Mouse (Mus musculus): ENCODE data around the gene Etfa. TPM values are rescaled to one million over a fixed set of nuclear protein-coding genes. Genes with fewer than 3 reads are reported as not detected.

Gene Etfa
- polyA plus RNA-seq, 1 experiment from 2014 or later: 151 TPM

DNA sequence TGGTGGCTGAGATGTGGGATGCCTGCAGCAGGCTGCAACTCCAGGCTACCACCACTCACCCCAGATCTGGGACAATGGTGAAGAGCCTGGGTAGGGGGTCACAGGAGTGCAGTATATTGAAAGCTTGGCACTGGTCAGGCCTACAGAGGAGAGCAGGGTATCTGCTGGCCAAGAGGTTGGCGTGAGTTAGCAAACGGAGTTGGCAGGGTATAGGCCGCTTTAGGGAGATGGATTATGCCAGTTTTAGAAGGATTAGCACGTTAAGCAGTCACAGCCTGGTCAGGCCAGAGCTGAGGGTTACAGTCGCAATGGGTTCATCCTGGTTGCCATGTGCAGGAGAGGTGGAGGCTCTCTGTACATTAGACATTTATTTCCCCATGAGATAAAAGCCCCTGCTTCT, 78.2 kb downstream of the Etfa start:
- peaks cover 23% of the 10 kb centered on the region for H3K27me3 ChIP-seq (ENCODE audit: low read depth, poor library complexity, severe bottlenecking)
- H3K27ac ChIP-seq (replicated peaks): peak overlapping the region; percentile 56; the same call in 1 of the 2 replicates
- H3K4me3 ChIP-seq: no peak overlapping the region
- WGBS: 82% methylated on average over 5 of the region's 5 CpGs
- no peaks in the 10 kb centered on the region for H3K9me3 ChIP-seq (replicated peaks)
- no peaks in the 10 kb centered on the region for H3K36me3 ChIP-seq
- DNase-seq (ENCODE audit: low spot score): no peak
- peaks cover 20% of the 10 kb centered on the region for H3K4me1 ChIP-seq

DNA sequence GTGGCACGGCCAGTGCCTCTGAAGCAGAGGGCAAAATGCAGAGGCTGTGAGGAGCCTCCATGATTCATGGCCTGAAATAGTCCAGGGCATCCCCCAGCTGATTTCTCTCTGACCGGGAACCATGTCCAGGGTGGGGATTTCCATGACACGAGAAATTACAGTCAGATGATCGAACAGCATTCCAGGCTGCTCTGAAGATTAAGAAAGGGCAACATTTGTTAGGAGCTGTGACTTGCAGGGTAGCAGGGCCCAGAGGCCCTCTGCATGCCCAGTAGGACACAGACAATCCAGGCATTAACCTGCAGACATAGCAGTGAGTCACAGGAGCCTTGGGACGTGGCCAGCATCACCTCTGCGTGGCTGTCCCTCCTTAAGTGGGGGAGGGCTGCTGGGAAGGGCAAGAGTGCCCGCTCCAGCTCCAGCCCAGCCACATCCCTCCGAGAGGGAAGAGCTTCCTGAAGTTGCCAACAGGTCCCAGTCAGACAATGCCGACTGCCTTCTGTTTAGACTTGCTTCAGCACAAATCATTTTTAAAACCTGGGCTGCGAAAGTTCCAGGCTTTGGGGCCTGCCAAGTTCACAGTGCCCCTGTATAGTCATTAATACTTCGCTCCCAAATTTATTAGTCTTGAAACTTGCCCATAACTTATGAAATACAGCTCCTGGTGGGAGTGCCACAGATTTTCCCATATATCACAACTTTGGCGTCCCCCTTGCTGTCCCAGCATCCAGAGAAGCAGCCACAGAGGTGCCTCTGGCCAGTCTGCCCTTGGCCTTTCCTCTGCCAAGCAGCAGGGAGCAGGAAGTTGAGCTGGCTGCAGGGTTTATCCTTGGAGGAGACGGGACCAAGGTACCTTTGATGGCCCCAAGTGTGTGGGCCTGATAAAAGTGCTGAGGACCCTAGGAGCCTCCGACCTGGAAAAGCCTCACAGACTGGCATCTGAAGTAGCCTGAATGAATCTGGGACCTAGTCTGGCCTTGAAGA, 79.4 kb downstream of the Etfa start:
- no peak overlapping the region for H3K4me3 ChIP-seq
- no peaks in the 10 kb centered on the region for H3K9me3 ChIP-seq (replicated peaks)
- no peak for DNase-seq (ENCODE audit: low spot score)
- 79% methylated on average over 14 of the region's 14 CpGs for WGBS
- peaks cover 23% of the 10 kb centered on the region for H3K27me3 ChIP-seq (ENCODE audit: low read depth, poor library complexity, severe bottlenecking)
- H3K4me1 ChIP-seq: peaks cover 20% of the 10 kb centered on the region
- no peaks in the 10 kb centered on the region for H3K36me3 ChIP-seq
- H3K27ac ChIP-seq (replicated peaks): peak overlapping the region; percentile 56

- Histone ChIP-seq H3K4me3 (no peak overlapping the region), H3K27me3 (ENCODE audit: low read depth, poor library complexity, severe bottlenecking) (peaks cover 23% of the 10 kb centered on the region), H3K4me1 (peaks cover 34% of the 10 kb centered on the region), H3K36me3 (no peaks in the 10 kb centered on the region), H3K9me3 (replicated peaks) (no peaks in the 10 kb centered on the region), H3K27ac (replicated peaks) (no peak overlapping the region)
- no peak for DNase-seq (ENCODE audit: low spot score)
- WGBS: 23% methylated on average over 20 of the region's 20 CpGs
Observed at GRCm38 (mm10) chr9:55430133-55430532, 81.9 kb downstream of the Etfa start.

GRCm38 (mm10) chr9:55429242-55429975, 82.6 kb downstream of the Etfa start:
- peaks cover 41% of the 10 kb centered on the region for H3K4me1 ChIP-seq
- H3K36me3 ChIP-seq: no peaks in the 10 kb centered on the region
- peaks cover 23% of the 10 kb centered on the region for H3K27me3 ChIP-seq (ENCODE audit: low read depth, poor library complexity, severe bottlenecking)
- peak; percentile 71 for DNase-seq (ENCODE audit: low spot score)
- no peak overlapping the region for H3K27ac ChIP-seq (replicated peaks)
- H3K9me3 ChIP-seq (replicated peaks): no peaks in the 10 kb centered on the region
- no peak overlapping the region for H3K4me3 ChIP-seq
- 32% methylated on average over 12 of the region's 12 CpGs for WGBS

- no peak for DNase-seq (ENCODE audit: low spot score)
- 66% methylated on average over 7 of the region's 7 CpGs for WGBS
- Histone ChIP-seq H3K27me3 (ENCODE audit: low read depth, poor library complexity, severe bottlenecking) (peaks cover 8% of the 10 kb centered on the region), H3K4me1 (peaks cover 37% of the 10 kb centered on the region), H3K9me3 (replicated peaks) (peaks cover 11% of the 10 kb centered on the region), H3K36me3 (no peaks in the 10 kb centered on the region), H3K4me3 (no peak overlapping the region), H3K27ac (replicated peaks) (peak overlapping the region; percentile 29; the same call in 1 of the 2 replicates)
Observed at GRCm38 (mm10) chr9:55425271-55425810, 86.7 kb downstream of the Etfa start.

- Histone ChIP-seq H3K27ac (replicated peaks) (peak overlapping the region; percentile 57), H3K9me3 (replicated peaks) (peaks cover 11% of the 10 kb centered on the region), H3K36me3 (no peaks in the 10 kb centered on the region), H3K27me3 (ENCODE audit: low read depth, poor library complexity, severe bottlenecking) (no peaks in the 10 kb centered on the region), H3K4me1 (peaks cover 28% of the 10 kb centered on the region), H3K4me3 (no peak overlapping the region)
- 73% methylated on average over 14 of the region's 14 CpGs for WGBS
- no peak for DNase-seq (ENCODE audit: low spot score)
Observed at GRCm38 (mm10) chr9:55423451-55424424, 88.3 kb downstream of the Etfa start.

GRCm38 (mm10) chr9:55421786-55422185, 90.3 kb downstream of the Etfa start:
- WGBS: 94% methylated on average over 3 of the region's 3 CpGs
- H3K27ac ChIP-seq (replicated peaks): no peak overlapping the region
- H3K36me3 ChIP-seq: no peaks in the 10 kb centered on the region
- no peak overlapping the region for H3K4me3 ChIP-seq
- peaks cover 28% of the 10 kb centered on the region for H3K4me1 ChIP-seq
- H3K27me3 ChIP-seq (ENCODE audit: low read depth, poor library complexity, severe bottlenecking): no peaks in the 10 kb centered on the region
- DNase-seq (ENCODE audit: low spot score): no peak
- H3K9me3 ChIP-seq (replicated peaks): peaks cover 11% of the 10 kb centered on the region

DNA sequence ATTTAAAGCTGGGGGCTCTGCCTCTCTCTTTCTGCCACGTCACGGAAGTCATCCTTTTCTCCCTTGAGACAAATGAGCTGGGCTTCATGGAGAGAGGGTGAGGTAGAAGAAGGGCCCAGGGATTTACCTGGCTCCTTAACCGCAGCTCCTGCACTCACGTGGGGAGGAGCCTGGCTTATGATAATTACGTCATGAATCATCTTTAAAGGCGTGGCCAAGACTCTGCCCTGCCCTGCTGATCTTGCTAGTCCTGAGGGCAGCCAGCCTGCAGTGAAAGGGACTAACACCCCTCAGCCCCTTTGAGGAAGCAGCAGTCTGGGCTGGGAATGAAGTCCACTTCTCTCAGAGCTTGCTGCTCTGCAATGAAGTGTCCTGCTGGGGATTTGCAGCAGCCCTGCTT, 100.9 kb downstream of the Etfa start:
- Histone ChIP-seq H3K27me3 (ENCODE audit: low read depth, poor library complexity, severe bottlenecking) (no peaks in the 10 kb centered on the region), H3K4me3 (no peak overlapping the region), H3K4me1 (peaks cover 43% of the 10 kb centered on the region), H3K36me3 (no peaks in the 10 kb centered on the region), H3K9me3 (replicated peaks) (no peaks in the 10 kb centered on the region), H3K27ac (replicated peaks) (no peak overlapping the region)
- 36% methylated on average over 6 of the region's 6 CpGs for WGBS
- DNase-seq (ENCODE audit: low spot score): no peak

- H3K36me3 ChIP-seq: no peaks in the 10 kb centered on the region
- no peak overlapping the region for H3K4me3 ChIP-seq
- DNase-seq (ENCODE audit: low spot score): no peak
- 68% methylated on average over 6 of the region's 6 CpGs for WGBS
- no peaks in the 10 kb centered on the region for H3K27me3 ChIP-seq (ENCODE audit: low read depth, poor library complexity, severe bottlenecking)
- H3K27ac ChIP-seq (replicated peaks): no peak overlapping the region
- H3K9me3 ChIP-seq (replicated peaks): no peaks in the 10 kb centered on the region
- peaks cover 43% of the 10 kb centered on the region for H3K4me1 ChIP-seq
Observed at GRCm38 (mm10) chr9:55410430-55410829, 101.6 kb downstream of the Etfa start.

GRCm38 (mm10) chr9:55409833-55410232, 102.2 kb downstream of the Etfa start:
- DNase-seq (ENCODE audit: low spot score): no peak
- H3K9me3 ChIP-seq (replicated peaks): no peaks in the 10 kb centered on the region
- H3K4me1 ChIP-seq: peaks cover 43% of the 10 kb centered on the region
- no peaks in the 10 kb centered on the region for H3K27me3 ChIP-seq (ENCODE audit: low read depth, poor library complexity, severe bottlenecking)
- 50% methylated on average over 3 of the region's 3 CpGs for WGBS
- no peak overlapping the region for H3K27ac ChIP-seq (replicated peaks)
- H3K4me3 ChIP-seq: no peak overlapping the region
- H3K36me3 ChIP-seq: no peaks in the 10 kb centered on the region

- no peak for DNase-seq (ENCODE audit: low spot score)
- Histone ChIP-seq H3K36me3 (no peaks in the 10 kb centered on the region), H3K27me3 (ENCODE audit: low read depth, poor library complexity, severe bottlenecking) (no peaks in the 10 kb centered on the region), H3K9me3 (replicated peaks) (no peaks in the 10 kb centered on the region), H3K27ac (replicated peaks) (no peak overlapping the region), H3K4me1 (peaks cover 43% of the 10 kb centered on the region), H3K4me3 (no peak overlapping the region)
- 43% methylated on average over 4 of the region's 4 CpGs for WGBS
Observed at GRCm38 (mm10) chr9:55408851-55409250, 103.2 kb downstream of the Etfa start.

DNA sequence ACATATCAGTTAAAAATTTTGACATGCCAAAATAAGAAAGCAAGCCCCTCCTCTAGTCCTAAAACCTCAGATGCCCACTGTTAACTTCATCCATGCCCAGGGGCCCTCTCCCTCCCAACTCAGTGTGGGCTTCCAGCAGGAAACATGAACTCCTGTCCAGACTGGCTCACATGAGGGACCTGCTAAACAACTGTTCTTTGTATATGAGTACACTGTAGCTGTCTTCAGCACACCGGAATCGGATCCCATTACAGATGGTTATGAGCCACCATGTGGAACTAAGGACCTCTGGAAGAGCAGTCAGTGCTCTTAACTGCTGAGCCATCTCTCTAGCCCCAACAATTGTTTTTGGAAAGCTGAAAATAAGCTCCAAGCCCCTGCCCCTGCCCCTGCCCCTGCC, 105.3 kb downstream of the Etfa start:
- no peaks in the 10 kb centered on the region for H3K36me3 ChIP-seq
- H3K9me3 ChIP-seq (replicated peaks): no peaks in the 10 kb centered on the region
- no peak for DNase-seq (ENCODE audit: low spot score)
- no peak overlapping the region for H3K27ac ChIP-seq (replicated peaks)
- H3K27me3 ChIP-seq (ENCODE audit: low read depth, poor library complexity, severe bottlenecking): no peaks in the 10 kb centered on the region
- H3K4me1 ChIP-seq: peaks cover 40% of the 10 kb centered on the region
- H3K4me3 ChIP-seq: no peak overlapping the region
- WGBS: 91% methylated on average over 2 of the region's 2 CpGs
